Mouse (Mus musculus): Measurements from ENCODE around the gene Elf1. TPM values are rescaled to one million over a fixed set of nuclear protein-coding genes. Genes with fewer than 3 reads are reported as not detected.
A peak's percentile ranks its signal among the peaks of the same experiment; 100 is the strongest.

The Elf1 gene
- polyA plus RNA-seq, 1 experiment from 2014 or later: 13.7 TPM

DNA sequence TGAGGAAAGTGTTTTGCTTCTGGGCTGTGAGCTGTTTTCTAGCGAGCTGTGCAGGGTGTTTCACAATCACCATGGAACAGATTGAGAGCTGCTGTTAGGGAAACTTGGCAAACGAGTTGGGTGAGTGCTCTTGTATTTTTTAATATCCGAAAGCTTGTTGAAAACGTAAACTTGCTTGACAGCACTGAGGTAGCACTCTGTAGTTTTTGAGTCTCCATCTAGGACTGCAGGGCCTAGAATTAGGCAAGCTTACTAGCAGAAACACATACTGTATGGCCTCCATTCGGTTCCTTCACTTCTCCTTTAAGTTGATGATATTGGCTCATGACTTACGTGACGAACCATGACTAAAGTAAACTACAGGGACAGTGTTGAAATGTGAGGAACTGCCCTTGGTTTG lies 68.3 kb downstream of the Elf1 start:
- H3K27me3 ChIP-seq: no peaks in the 10 kb centered on the region
- no peak for ATAC-seq (replicated peaks; ENCODE audit: low FRiP score)
- no peak overlapping the region for H3K4me2 ChIP-seq
- no peaks in the 10 kb centered on the region for H3K4me1 ChIP-seq
- peaks cover 5% of the 10 kb centered on the region; the same call in 1 of the 2 replicates for H3K9me3 ChIP-seq (replicated peaks)
- no peak overlapping the region for H3K9ac ChIP-seq
- H3K36me3 ChIP-seq: 0 out of 2 replicates have a peak, but pooled peaks cover 3% of the 10 kb centered on the region
- 66% methylated on average over 7 of the region's 7 CpGs for WGBS
- no peak overlapping the region for H3K27ac ChIP-seq
- no peak overlapping the region for H3K4me3 ChIP-seq (replicated peaks)

DNA sequence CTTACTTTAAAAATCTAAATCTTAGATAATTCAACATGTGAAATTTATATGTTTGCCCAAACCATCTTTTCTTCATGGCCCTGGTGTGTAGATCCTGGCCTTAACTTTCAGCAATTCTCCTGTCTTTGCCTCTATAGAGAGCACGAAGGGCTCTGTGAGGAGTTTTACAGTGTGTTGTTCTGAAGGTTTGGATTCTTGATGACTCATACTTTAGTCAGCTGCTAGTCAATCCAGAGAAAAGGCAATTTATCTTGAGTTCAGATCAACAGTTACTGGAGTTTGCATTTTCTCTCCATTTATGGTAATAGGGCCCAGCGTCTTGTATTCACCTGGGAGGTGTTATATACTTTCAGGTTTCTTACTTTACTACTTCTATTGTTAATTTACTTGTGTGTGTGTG lies 70.9 kb downstream of the Elf1 start:
- peaks cover 5% of the 10 kb centered on the region; the same call in 1 of the 2 replicates for H3K9me3 ChIP-seq (replicated peaks)
- H3K27ac ChIP-seq: no peak overlapping the region
- no peak overlapping the region for H3K4me2 ChIP-seq
- no peak overlapping the region for H3K9ac ChIP-seq
- H3K4me1 ChIP-seq: no peaks in the 10 kb centered on the region
- H3K36me3 ChIP-seq: 0 out of 2 replicates have a peak, but pooled peaks cover 3% of the 10 kb centered on the region
- H3K4me3 ChIP-seq (replicated peaks): no peak overlapping the region
- 83% methylated on average over 2 of the region's 2 CpGs for WGBS
- ATAC-seq (replicated peaks; ENCODE audit: low FRiP score): no peak
- no peaks in the 10 kb centered on the region for H3K27me3 ChIP-seq

DNA sequence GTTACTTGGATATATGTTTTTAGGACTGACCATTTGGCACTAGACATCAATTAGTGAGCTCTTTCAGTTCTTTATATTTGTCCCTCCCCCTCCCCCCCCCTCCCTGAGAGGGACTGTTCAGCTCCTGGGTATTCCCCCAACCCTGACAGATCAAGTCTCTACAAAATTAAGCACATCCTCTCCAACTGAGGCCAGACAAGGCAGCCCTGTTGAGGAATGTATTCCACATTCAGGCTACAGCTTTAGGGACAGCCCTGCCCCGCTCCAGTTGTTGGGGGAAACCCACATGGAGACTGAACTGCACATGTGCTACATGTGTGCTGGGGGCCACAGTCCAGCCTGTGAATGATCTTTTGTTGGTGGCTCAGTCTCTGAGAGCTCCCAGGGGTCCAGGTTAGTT lies 71.9 kb downstream of the Elf1 start:
- Histone ChIP-seq H3K4me2 (no peak overlapping the region), H3K4me3 (replicated peaks) (no peak overlapping the region), H3K9me3 (replicated peaks) (peaks cover 5% of the 10 kb centered on the region; the same call in 1 of the 2 replicates), H3K9ac (no peak overlapping the region), H3K27ac (no peak overlapping the region), H3K4me1 (no peaks in the 10 kb centered on the region), H3K36me3 (0 out of 2 replicates have a peak, but pooled peaks cover 3% of the 10 kb centered on the region), H3K27me3 (no peaks in the 10 kb centered on the region)
- 96% methylated on average over 1 of the region's 1 CpGs for WGBS
- ATAC-seq (replicated peaks; ENCODE audit: low FRiP score): no peak

DNA sequence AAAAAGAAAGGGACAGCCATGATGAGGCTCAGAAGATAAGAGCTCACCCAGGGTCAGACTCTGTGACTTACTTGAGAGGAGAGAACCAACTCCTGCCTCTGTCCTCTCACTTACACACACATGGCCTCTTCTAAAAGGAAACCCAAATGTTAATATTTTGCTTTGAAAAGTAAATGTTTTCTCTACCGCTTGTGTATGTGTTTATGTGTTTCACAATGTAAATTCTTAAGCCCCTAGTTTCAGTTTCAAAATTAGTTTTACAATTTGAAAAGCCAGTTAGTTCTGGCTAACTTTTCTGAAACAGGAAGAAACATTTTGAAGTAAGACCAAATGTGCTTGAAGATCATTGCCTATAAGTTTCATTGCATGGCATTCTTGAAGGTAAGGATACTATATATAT lies 76.8 kb downstream of the Elf1 start:
- Histone ChIP-seq H3K4me3 (replicated peaks) (no peak overlapping the region), H3K27me3 (no peaks in the 10 kb centered on the region), H3K9ac (no peak overlapping the region), H3K4me1 (no peaks in the 10 kb centered on the region), H3K36me3 (peaks cover 18% of the 10 kb centered on the region), H3K27ac (no peak overlapping the region), H3K9me3 (replicated peaks) (peaks cover 5% of the 10 kb centered on the region; the same call in 1 of the 2 replicates), H3K4me2 (no peak overlapping the region)
- 78% methylated on average over 1 of the region's 1 CpGs for WGBS
- no peak for ATAC-seq (replicated peaks; ENCODE audit: low FRiP score)

DNA sequence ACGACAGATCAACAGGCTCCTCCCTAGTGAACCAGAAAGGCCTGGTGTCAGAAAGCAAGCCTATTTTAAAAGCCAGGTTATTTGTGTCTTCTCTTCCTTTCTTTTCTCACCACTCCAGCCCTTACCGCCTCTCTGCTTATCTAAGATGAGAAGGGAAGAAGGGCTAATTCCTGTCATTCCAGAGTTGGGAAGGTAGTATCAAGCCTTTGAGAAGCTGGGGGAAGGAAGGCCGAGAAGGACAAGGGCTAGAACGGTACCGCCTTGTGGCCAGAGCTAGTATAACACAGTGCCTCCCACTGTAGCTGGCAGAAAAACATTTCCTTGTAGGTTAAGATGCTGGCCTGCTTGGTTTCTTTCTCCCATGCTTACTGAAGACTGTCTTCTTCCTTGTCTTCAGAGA lies 81.8 kb downstream of the Elf1 start:
- Histone ChIP-seq H3K4me1 (no peaks in the 10 kb centered on the region), H3K27me3 (no peaks in the 10 kb centered on the region), H3K4me2 (no peak overlapping the region), H3K4me3 (replicated peaks) (no peak overlapping the region), H3K27ac (peak overlapping the region; percentile 14; the same call in 1 of the 2 replicates), H3K9ac (no peak overlapping the region), H3K9me3 (replicated peaks) (no peaks in the 10 kb centered on the region), H3K36me3 (peaks cover 32% of the 10 kb centered on the region)
- ATAC-seq (replicated peaks; ENCODE audit: low FRiP score): 0 out of 2 replicates have a peak, but pooled peaks have one; percentile 12
- 18% methylated on average over 5 of the region's 5 CpGs for WGBS

DNA sequence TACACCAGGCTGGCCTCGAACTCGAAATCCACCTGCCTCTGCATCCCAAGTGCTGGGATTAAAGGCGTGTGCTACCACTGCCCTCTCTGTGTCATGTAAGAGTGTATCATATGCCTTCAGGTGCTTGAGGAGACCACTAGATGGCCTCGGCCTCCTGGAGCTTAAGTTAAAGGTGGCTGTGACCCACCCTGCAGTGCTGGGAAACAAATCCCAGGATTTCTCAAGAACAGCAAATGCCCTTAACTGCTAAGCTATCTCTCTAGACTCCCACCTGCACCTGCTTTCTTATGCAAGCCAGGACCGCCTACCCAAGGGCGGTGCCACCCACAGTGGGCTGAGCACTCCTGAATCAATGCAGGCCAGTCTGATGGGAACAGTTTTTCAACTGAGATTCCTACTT lies 83.8 kb downstream of the Elf1 start:
- WGBS: 70% methylated on average over 6 of the region's 6 CpGs
- no peaks in the 10 kb centered on the region for H3K27me3 ChIP-seq
- no peak for ATAC-seq (replicated peaks; ENCODE audit: low FRiP score)
- no peak overlapping the region for H3K4me3 ChIP-seq (replicated peaks)
- no peak overlapping the region for H3K27ac ChIP-seq
- no peak overlapping the region for H3K9ac ChIP-seq
- peaks cover 48% of the 10 kb centered on the region for H3K36me3 ChIP-seq
- H3K9me3 ChIP-seq (replicated peaks): no peaks in the 10 kb centered on the region
- no peaks in the 10 kb centered on the region for H3K4me1 ChIP-seq
- H3K4me2 ChIP-seq: no peak overlapping the region

DNA sequence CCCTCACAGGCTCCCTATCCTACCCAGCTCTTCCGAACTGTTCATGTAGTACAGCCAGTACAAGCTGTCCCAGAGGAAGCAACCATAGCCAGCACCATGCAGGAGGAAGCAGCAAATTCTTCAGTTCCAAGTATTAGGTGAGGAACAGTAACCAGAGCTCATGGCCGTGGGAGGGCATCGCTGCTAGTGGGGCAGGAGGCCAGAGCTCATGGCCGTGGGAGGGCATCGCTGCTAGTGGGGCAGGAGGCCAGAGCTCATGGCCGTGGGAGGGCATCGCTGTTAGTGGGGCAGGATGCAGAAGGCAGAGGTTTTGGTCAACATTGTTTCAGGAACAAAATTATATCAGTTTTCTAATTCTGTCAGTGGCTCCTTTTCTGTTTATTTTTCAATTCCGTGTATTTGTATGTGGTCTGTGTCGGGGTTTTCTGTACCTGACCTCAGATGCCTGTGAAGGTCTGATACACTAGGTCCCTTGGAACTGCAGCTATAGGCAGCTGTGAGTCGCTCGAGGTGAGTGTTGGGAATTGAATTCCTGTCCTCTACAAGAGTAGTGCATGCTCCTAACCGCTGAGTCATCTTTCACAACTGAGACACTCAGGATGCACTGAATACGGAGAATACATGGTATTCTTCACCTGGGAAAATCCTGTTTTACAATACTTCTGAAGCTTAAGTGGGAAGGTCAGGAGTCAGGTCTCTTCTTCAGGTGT lies 92.6 kb downstream of the Elf1 start:
- Histone ChIP-seq H3K9ac (no peak overlapping the region), H3K4me2 (no peak overlapping the region), H3K4me3 (replicated peaks) (no peak overlapping the region), H3K27ac (no peak overlapping the region), H3K9me3 (replicated peaks) (no peaks in the 10 kb centered on the region), H3K36me3 (peaks cover 44% of the 10 kb centered on the region), H3K4me1 (no peaks in the 10 kb centered on the region), H3K27me3 (no peaks in the 10 kb centered on the region)
- no peak for ATAC-seq (replicated peaks; ENCODE audit: low FRiP score)
- WGBS: 82% methylated on average over 13 of the region's 13 CpGs

DNA sequence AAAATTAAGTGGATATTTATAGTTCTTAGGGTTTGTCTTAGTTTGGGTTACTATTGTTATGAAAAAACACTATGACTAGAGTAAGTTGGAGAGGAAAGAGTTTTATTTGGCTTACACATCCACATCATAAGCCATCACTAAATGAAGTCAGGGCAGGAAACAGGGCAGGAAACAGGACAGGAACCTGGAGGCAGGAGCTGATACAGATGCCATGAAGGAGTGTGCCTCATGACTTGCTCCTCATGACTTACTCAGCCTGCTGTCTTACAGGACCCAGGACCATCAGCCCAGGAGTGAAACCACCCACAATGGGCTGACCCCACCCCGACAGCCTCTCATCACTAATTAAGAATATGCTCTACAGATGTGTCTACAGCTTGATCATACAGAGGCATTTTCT lies 93.4 kb downstream of the Elf1 start:
- Histone ChIP-seq H3K27ac (no peak overlapping the region), H3K4me2 (no peak overlapping the region), H3K4me1 (no peaks in the 10 kb centered on the region), H3K36me3 (peaks cover 45% of the 10 kb centered on the region), H3K4me3 (replicated peaks) (no peak overlapping the region), H3K27me3 (no peaks in the 10 kb centered on the region), H3K9me3 (replicated peaks) (no peaks in the 10 kb centered on the region), H3K9ac (no peak overlapping the region)
- 83% methylated on average over 1 of the region's 1 CpGs for WGBS
- ATAC-seq (replicated peaks; ENCODE audit: low FRiP score): no peak

DNA sequence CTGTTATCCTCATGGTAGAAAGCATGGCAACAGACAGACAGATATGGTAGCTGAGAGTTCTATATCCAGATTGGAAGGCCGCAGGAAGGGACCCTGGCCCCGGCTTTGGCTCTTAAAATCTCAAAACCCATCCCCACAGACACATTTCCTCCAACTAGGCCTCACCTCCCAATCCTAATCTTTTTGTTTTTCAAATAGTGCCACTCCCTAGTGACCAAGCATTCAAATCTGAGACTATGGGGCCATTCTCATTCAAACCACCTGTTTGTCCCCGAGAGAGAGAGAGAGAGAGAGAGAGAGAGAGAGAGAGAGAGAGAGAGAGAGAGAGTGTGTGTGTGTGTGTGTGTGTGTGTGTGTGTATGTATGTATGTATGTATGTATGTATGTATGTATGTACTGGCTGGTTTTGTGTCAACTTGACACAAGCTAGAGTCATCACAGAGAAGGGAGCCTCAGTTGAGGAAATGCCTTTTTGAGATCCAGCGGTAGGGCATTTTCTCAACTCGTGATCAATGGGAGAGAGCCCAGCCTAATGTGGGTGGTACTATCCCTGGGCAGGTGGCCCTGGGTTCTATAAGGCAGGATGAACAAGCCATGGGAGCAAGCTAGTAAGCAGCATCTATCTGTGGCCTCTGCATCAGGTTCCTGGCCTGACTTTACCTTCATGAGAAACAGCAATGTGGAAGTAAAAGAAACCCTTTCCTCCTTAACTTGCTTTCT lies 102.7 kb downstream of the Elf1 start:
- WGBS: 85% methylated on average over 5 of the region's 5 CpGs
- no peak overlapping the region for H3K9ac ChIP-seq

DNA sequence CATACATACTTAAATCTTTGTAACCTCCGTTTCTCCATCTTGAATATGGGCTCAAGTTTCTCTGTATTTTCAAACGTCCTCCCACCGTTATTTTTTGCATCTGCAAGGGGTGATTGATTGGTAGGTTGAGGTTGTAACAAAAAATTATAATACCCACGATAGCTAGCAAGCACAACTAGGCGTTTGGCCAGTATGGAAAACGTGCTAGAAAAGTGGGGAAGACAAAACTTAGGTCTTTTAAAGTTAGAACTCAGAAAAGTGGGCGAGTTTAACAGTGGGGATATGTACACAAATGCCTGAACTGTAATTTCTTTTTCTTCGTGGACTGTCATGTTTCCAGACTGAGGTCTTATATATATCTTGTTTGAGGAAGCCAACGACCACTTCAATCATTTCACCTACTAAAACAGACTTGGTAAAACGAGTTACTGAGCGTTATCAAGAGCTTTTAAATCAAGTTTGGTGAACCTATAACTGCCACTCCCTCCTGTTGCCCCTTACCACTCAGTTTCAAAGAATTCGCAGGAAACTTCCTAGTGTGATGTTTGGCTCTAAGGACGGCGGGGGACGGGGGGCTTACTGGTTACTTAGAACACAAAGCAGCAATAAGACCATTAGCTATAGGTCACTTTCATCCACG lies 105.6 kb downstream of the Elf1 start:
- Histone ChIP-seq H3K27ac (peak overlapping the region; percentile 97), H3K4me2 (peak overlapping the region; percentile 76), H3K9ac (peak overlapping the region; percentile 71), H3K9me3 (replicated peaks) (no peaks in the 10 kb centered on the region), H3K4me3 (replicated peaks) (peak overlapping the region; percentile 81), H3K4me1 (peaks cover 15% of the 10 kb centered on the region), H3K27me3 (no peaks in the 10 kb centered on the region), H3K36me3 (0 out of 2 replicates have a peak, but pooled peaks cover 10% of the 10 kb centered on the region)
- ATAC-seq (replicated peaks; ENCODE audit: low FRiP score): no peak
- WGBS: 32% methylated on average over 16 of the region's 16 CpGs

More for the DNA sequence above, 102.7 kb downstream of the Elf1 start:
- Histone ChIP-seq H3K9me3 (replicated peaks) (no peaks in the 10 kb centered on the region), H3K27ac (no peak overlapping the region), H3K27me3 (no peaks in the 10 kb centered on the region), H3K4me1 (peaks cover 5% of the 10 kb centered on the region), H3K4me3 (replicated peaks) (no peak overlapping the region), H3K36me3 (peaks cover 28% of the 10 kb centered on the region), H3K4me2 (no peak overlapping the region)
- no peak for ATAC-seq (replicated peaks; ENCODE audit: low FRiP score)

DNA sequence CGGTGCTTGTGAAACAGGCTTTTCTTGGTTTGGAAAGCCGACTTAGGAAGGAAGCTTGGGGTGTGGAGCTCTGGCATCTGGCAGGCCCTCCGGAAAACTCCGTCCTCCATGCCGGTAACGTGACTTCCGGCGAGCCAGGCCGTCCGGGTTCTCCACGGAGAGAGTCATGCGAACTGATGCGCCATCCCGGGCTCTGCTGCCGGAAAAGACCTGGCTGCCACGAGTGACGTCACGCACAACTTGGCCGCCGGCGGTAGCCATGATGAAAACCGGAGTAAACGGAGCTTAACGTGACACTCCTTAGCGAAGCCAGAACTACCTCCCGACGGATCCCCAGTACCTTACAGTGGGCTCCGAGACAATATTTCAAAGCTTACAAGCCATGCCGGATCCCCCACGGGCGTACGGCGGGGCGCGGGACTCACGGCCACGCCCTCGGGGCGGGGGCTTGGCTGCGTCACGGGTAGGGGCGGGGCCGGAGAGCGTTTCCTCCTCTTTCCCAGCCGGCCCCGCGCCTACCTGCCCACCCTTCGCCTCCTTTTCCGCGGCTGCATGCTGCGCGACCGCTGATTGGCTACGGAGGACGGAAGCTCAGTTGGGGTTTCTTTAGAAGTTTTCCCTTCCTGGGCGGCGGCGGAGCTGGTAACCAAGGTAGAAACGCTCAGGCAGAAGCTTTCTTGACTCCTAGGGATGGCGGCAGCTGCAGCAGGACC lies 106.3 kb downstream of the Elf1 start, which contains the start of gene Sugt1:
Sugt1 (plus strand) TSS at position 553 of the 713 bp plus-strand sequence.
- Histone ChIP-seq H3K9me3 (replicated peaks) (no peaks in the 10 kb centered on the region), H3K9ac (peak within 1 kb of the TSS; percentile 71), H3K27ac (peak within 1 kb of the TSS; percentile 97), H3K4me2 (peak within 1 kb of the TSS; percentile 76), H3K4me1 (peaks cover 15% of the 10 kb centered on the region), H3K27me3 (no peaks in the 10 kb centered on the region), H3K4me3 (replicated peaks) (peak within 1 kb of the TSS; percentile 81), H3K36me3 (0 out of 2 replicates have a peak, but pooled peaks cover 12% of the 10 kb centered on the region)
- peak; percentile 99 for ATAC-seq (replicated peaks; ENCODE audit: low FRiP score)
- 0% methylated on average over 60 of the region's 60 CpGs for WGBS

Data from kidney, embryonic 15.5 days (tissue).